Mouse (Mus musculus) neural tube, embryonic 11.5 days (tissue): ENCODE measurements around the gene Clec11a. TPM values are rescaled to one million over a fixed set of nuclear protein-coding genes. Genes with fewer than 3 reads are reported as not detected.

Experiments used
- ATAC-seq: fragments of 200-750 bp; cut with Nextera tagmentation; 2 replicates; pipeline ENCODE4 v1.8.0; 2017; ENCODE audit warnings: moderate number of reproducible peaks, mild to moderate bottlenecking, moderate TSS enrichment, moderate library complexity; ENCODE audit not compliant: insufficient read depth, low FRiP score, low TSS enrichment
- DNase-seq: peaks from one replicate; pipeline ENCODE4 v3.0.0-alpha.2; 2015; ENCODE audit warnings: low spot score
- H3K27ac ChIP-seq: fragments of 300-500 bp; sonication (generic); 2 replicates; pipeline ENCODE4 v1.5.1; 2014; ENCODE audit warnings: low read depth, mild to moderate bottlenecking, low read length
- H3K27me3 ChIP-seq: fragments of 300-500 bp; sonication (generic); 2 replicates; pipeline ENCODE4 v1.6.1; 2014; ENCODE audit warnings: mild to moderate bottlenecking, low read length, mixed read lengths; ENCODE audit not compliant: control insufficient read depth, insufficient read depth
- H3K36me3 ChIP-seq: fragments of 300-500 bp; sonication (generic); 2 replicates; pipeline ENCODE4 v1.6.1; 2014; ENCODE audit warnings: mild to moderate bottlenecking, low read length, moderate library complexity, mixed read lengths; ENCODE audit not compliant: control insufficient read depth, insufficient read depth
- H3K4me1 ChIP-seq: fragments of 300-500 bp; sonication (generic); 2 replicates; pipeline ENCODE4 v1.6.1; 2014; ENCODE audit warnings: low read length, mixed read lengths; ENCODE audit not compliant: control insufficient read depth, insufficient read depth
- H3K4me2 ChIP-seq: fragments of 300-500 bp; sonication (generic); 2 replicates; pipeline ENCODE4 v1.6.1; 2014; ENCODE audit warnings: low read depth, mild to moderate bottlenecking, moderate library complexity
- H3K4me3 ChIP-seq: fragments of 300-500 bp; sonication (generic); 2 replicates; pipeline ENCODE4 v1.5.1; 2014; ENCODE audit warnings: low read depth, low read length
- H3K9ac ChIP-seq: fragments of 300-500 bp; sonication (generic); 2 replicates; pipeline ENCODE4 v1.6.1; 2014; ENCODE audit warnings: mild to moderate bottlenecking, low read length
- H3K9me3 ChIP-seq: fragments of 300-500 bp; sonication (generic); 2 replicates; pipeline ENCODE4 v1.6.1; 2016; ENCODE audit warnings: low read length; ENCODE audit not compliant: control insufficient read depth
- WGBS: fragments of 180-500 bp; shearing (Covaris S2); extraction: QIAGEN DNeasy Blood & Tissue Kit; methylation state at CpG from one replicate; pipeline ENCODE4 v1.1.7; 2014; 5-methylcytosine and 5-hydroxymethylcytosine counted together
- polyA plus RNA-seq: library from polyadenylated mRNA; unstranded; fragments of >200 nt; fragmentation: Nextera tagmentation; extraction: Ambion mirVana; gene quantifications from 2 replicates; pipeline ENCODE4 v1.2.1, GENCODE M21; 2014

Clec11a gene
- polyA plus RNA-seq, 1 experiment from 2014 or later = 2.4 TPM

- no peaks in the 10 kb centered on the region for H3K27me3 ChIP-seq
- H3K9ac ChIP-seq = no peak overlapping the region
- no peak overlapping the region for H3K4me2 ChIP-seq
- H3K36me3 ChIP-seq = no peaks in the 10 kb centered on the region
- 65% methylated on average over 8 of the region's 10 CpGs for WGBS
- no peak overlapping the region for H3K27ac ChIP-seq
- H3K4me1 ChIP-seq = no peaks in the 10 kb centered on the region
- H3K9me3 ChIP-seq = no peaks in the 10 kb centered on the region
- H3K4me3 ChIP-seq = no peak overlapping the region
- no peak for DNase-seq
- ATAC-seq = no peak
Measured at GRCm38 (mm10) chr7:44276461-44277249, 30.0 kb downstream of the Clec11a start.

GRCm38 (mm10) chr7:44275546-44275945, 31.2 kb downstream of the Clec11a start:
- WGBS = 79% methylated on average over 3 of the region's 3 CpGs
- Histone ChIP-seq H3K9me3 (no peaks in the 10 kb centered on the region), H3K4me2 (no peak overlapping the region), H3K4me1 (no peaks in the 10 kb centered on the region), H3K9ac (no peak overlapping the region), H3K4me3 (no peak overlapping the region), H3K27ac (no peak overlapping the region), H3K36me3 (no peaks in the 10 kb centered on the region), H3K27me3 (no peaks in the 10 kb centered on the region)
- DNase-seq (no peak), ATAC-seq (no peak)

- Histone ChIP-seq H3K9ac (no peak overlapping the region), H3K4me1 (no peaks in the 10 kb centered on the region), H3K27me3 (no peaks in the 10 kb centered on the region), H3K36me3 (no peaks in the 10 kb centered on the region), H3K4me2 (no peak overlapping the region), H3K27ac (no peak overlapping the region), H3K9me3 (no peaks in the 10 kb centered on the region), H3K4me3 (no peak overlapping the region)
- ATAC-seq (no peak), DNase-seq (no peak)
- 34% methylated on average over 11 of the region's 11 CpGs for WGBS
Measured at GRCm38 (mm10) chr7:44274096-44274495, 32.6 kb downstream of the Clec11a start.

- H3K4me1 ChIP-seq = no peaks in the 10 kb centered on the region
- H3K4me3 ChIP-seq = no peak overlapping the region
- H3K27ac ChIP-seq = no peak overlapping the region
- H3K9ac ChIP-seq = no peak overlapping the region
- no peak overlapping the region for H3K4me2 ChIP-seq
- H3K9me3 ChIP-seq = no peaks in the 10 kb centered on the region
- ATAC-seq = no peak
- WGBS = 66% methylated on average over 7 of the region's 7 CpGs
- DNase-seq = no peak
- H3K27me3 ChIP-seq = no peaks in the 10 kb centered on the region
- no peaks in the 10 kb centered on the region for H3K36me3 ChIP-seq
Measured at GRCm38 (mm10) chr7:44273446-44273845, 33.3 kb downstream of the Clec11a start.

- H3K27ac ChIP-seq = no peak overlapping the region
- no peak overlapping the region for H3K4me2 ChIP-seq
- WGBS = 95% methylated on average over 7 of the region's 7 CpGs
- H3K4me3 ChIP-seq = no peak overlapping the region
- DNase-seq (no peak), ATAC-seq (no peak)
- no peaks in the 10 kb centered on the region for H3K27me3 ChIP-seq
- no peaks in the 10 kb centered on the region for H3K9me3 ChIP-seq
- H3K36me3 ChIP-seq = no peaks in the 10 kb centered on the region
- H3K9ac ChIP-seq = no peak overlapping the region
- no peaks in the 10 kb centered on the region for H3K4me1 ChIP-seq
Measured at GRCm38 (mm10) chr7:44272546-44272945, 34.2 kb downstream of the Clec11a start.

GRCm38 (mm10) chr7:44271309-44271708, 35.4 kb downstream of the Clec11a start:
- H3K36me3 ChIP-seq = no peaks in the 10 kb centered on the region
- H3K4me2 ChIP-seq = no peak overlapping the region
- no peak overlapping the region for H3K9ac ChIP-seq
- H3K27me3 ChIP-seq = no peaks in the 10 kb centered on the region
- H3K4me1 ChIP-seq = no peaks in the 10 kb centered on the region
- no peaks in the 10 kb centered on the region for H3K9me3 ChIP-seq
- H3K27ac ChIP-seq = no peak overlapping the region
- H3K4me3 ChIP-seq = no peak overlapping the region
- DNase-seq (no peak), ATAC-seq (no peak)
- WGBS = 70% methylated on average over 2 of the region's 2 CpGs

- DNase-seq (no peak), ATAC-seq (no peak)
- no peaks in the 10 kb centered on the region for H3K36me3 ChIP-seq
- 77% methylated on average over 2 of the region's 2 CpGs for WGBS
- no peak overlapping the region for H3K4me2 ChIP-seq
- no peak overlapping the region for H3K4me3 ChIP-seq
- H3K9me3 ChIP-seq = no peaks in the 10 kb centered on the region
- no peak overlapping the region for H3K9ac ChIP-seq
- H3K27me3 ChIP-seq = peaks cover 4% of the 10 kb centered on the region; the same call in 1 of the 2 replicates
- no peak overlapping the region for H3K27ac ChIP-seq
- no peaks in the 10 kb centered on the region for H3K4me1 ChIP-seq
Measured at GRCm38 (mm10) chr7:44269397-44269796, 37.3 kb downstream of the Clec11a start.

- no peaks in the 10 kb centered on the region for H3K36me3 ChIP-seq
- H3K27ac ChIP-seq = no peak overlapping the region
- no peaks in the 10 kb centered on the region for H3K9me3 ChIP-seq
- WGBS = 82% methylated on average over 11 of the region's 11 CpGs
- H3K4me3 ChIP-seq = no peak overlapping the region
- peaks cover 4% of the 10 kb centered on the region; the same call in 1 of the 2 replicates for H3K27me3 ChIP-seq
- DNase-seq = no peak
- no peak for ATAC-seq
- H3K4me1 ChIP-seq = no peaks in the 10 kb centered on the region
- H3K9ac ChIP-seq = no peak overlapping the region
- H3K4me2 ChIP-seq = no peak overlapping the region
Measured at GRCm38 (mm10) chr7:44268117-44268516, 38.6 kb downstream of the Clec11a start.
